8 mouse cellular contexts compared by ENCODE assay signal in the genomic region with DNA sequence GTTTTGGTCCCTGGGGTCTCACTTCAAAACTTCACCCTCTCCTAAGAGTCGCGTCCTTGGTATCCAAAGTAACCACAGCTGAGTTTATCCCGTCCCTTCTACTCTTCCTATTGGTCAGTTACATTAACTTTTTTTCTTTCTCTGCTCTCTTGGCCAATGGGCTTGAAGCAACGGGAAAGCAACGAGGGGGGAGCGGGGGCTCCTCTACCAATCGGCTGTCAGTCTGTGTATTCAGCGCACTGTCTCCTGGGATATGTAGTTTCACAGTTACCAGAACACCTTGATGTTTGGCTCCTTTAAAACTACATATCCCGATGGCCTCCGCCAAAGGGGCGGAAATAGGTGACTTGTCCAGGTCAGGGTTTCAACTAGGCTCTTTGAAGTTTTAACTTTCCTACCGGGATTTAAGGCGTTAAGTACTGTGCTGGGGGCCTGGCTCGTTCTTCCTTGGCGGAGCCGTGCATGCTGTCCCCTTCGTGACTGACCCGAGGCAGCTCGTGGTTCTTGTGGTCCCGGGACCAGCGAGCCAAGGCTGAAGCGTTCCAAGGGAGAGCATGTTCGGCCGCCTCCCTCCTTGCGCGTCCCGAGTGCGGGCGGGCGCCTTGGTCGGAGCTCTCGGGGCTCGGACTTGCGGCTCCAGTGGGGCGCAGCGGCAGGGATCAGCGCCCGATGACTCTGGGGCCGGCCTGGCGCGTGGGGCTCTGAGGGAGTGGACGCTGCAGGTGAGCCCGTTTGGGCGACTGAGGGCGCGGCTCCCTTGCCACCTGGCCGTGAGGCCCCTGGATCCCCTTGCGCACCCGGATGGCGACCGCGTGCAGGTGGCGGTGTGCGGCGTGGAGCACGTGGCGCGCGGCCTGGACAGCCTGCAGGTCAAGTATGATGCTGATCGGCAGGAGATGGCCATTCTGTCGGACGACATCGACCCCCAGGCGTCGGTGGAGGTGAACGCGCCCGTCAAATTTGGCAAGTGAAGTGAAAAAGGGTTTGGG. TPM values are rescaled to one million over a fixed set of nuclear protein-coding genes. Genes with fewer than 3 reads are reported as not detected.
DNase-seq lines count a peak whose midpoint lies in the region; ATAC-seq lines count a peak whose summit lies in the region.

A gene (minus strand): TSS at position 64 of the 989 bp plus-strand sequence.
A gene (plus strand): TSS at position 345 of the 989 bp plus-strand sequence.

- peak; percentile 99 for ATAC-seq in inflammation-experienced regulatory T-cells, adult 6 months
- ATAC-seq in megakaryocyte-erythroid progenitor cell, adult 5-6 weeks (replicated peaks; ENCODE audit: low FRiP score, low TSS enrichment, poor library complexity, severe bottlenecking), result peak; percentile 99

- intact Hi-C loops in gastrocnemius, postnatal 14 days (cut with DNase I; ENCODE audit: low total_unique reads), result loop anchor here (5.0 kb wide), 3 partner anchors 98 to 217 kb away; no protein-coding TSS in a partner anchor
- intact Hi-C loops in left cerebral cortex, postnatal 10 days (cut with DNase I), result loop anchor here (5.0 kb wide), 2 partner anchors 148 to 163 kb away; no protein-coding TSS in a partner anchor

- peak; percentile 95 to 97 for DNase-seq in adrenal gland, adult (ENCODE audit: inconsistent age in 2 of 2, low spot score in 1 of 2)
- DNase-seq in embryo, embryonic 10.5 days (ENCODE audit: low spot score), result peak; percentile 99
- DNase-seq in gastrocnemius, postnatal 14 days, result peak; percentile 90
- peak; percentile 95 to 97 for DNase-seq in left cerebral cortex, postnatal 10 days (ENCODE audit: extremely low spot score in 1 of 2, low spot score in 2 of 2)
- peak; percentile 91 for DNase-seq in right cerebral cortex, postnatal 25 days
- DNase-seq in urinary bladder, postnatal 4 days (ENCODE audit: low spot score in 2 of 2), result peak; percentile 86 to 88

RNA-seq across cellular contexts. Expression of the first gene that starts in this region (rescaled TPM):
- total RNA-seq in gastrocnemius, postnatal 14 days (2021), result 1 to 10 TPM; 1.5 to 1.6 TPM
- polyA plus RNA-seq in inflammation-experienced regulatory T-cells, adult 6 months (2017; shearing (Covaris generic)), result 1 to 10 TPM in 1 of 3 experiments, under 1 TPM in 2; 0.28 to 1.7 (median 0.70) TPM
- total RNA-seq in left cerebral cortex, postnatal 10 days (2021), result under 1 TPM; 0.16 to 0.28 TPM
- not detected in 2 replicates for total RNA-seq in megakaryocyte-erythroid progenitor cell, adult 5-6 weeks (2014; fragmentation: Nextera tagmentation)
- total RNA-seq in megakaryocyte-erythroid progenitor cell, adult 5-6 weeks (2017), result not detected in 2 replicates

RNA-seq across cellular contexts. Expression of the second gene that starts in this region (rescaled TPM):
- total RNA-seq in gastrocnemius, postnatal 14 days (2021), result 1 to 10 TPM; 5.9 to 6.5 TPM
- 1 to 10 TPM; 2.4 to 4.8 (median 2.7) TPM for polyA plus RNA-seq in inflammation-experienced regulatory T-cells, adult 6 months (2017; shearing (Covaris generic))
- 10 to 100 TPM; 11.6 to 12.5 TPM for total RNA-seq in left cerebral cortex, postnatal 10 days (2021)
- total RNA-seq in megakaryocyte-erythroid progenitor cell, adult 5-6 weeks (2014; fragmentation: Nextera tagmentation), result 12.4 and 15.2 TPM in 2 replicates
- total RNA-seq in megakaryocyte-erythroid progenitor cell, adult 5-6 weeks (2017), result 10.8 and 25.8 TPM in 2 replicates

Comparison
In these comparisons a context has a peak if more than half of its experiments do, and no peak if none do; other contexts are left out.
1. Peak in every context shown above with its lines: DNase-seq and ATAC-seq.